Mouse (Mus musculus) heart, embryonic 15.5 days (tissue): Measurements from ENCODE around the gene Ints3. TPM values are rescaled to one million over a fixed set of nuclear protein-coding genes. Genes with fewer than 3 reads are reported as not detected.

Experiments used
- ATAC-seq: fragments of 200-750 bp; cut with Nextera tagmentation; replicated peaks from 2 replicates; pipeline ENCODE4 v1.8.0; 2017; ENCODE audit warnings: low read depth, moderate TSS enrichment; ENCODE audit not compliant: insufficient number of reproducible peaks, insufficient read depth, low FRiP score
- H3K27ac ChIP-seq: fragments of 300-500 bp; sonication (generic); 2 replicates; pipeline ENCODE4 v1.5.1; 2015; ENCODE audit warnings: mild to moderate bottlenecking, inconsistent platforms
- H3K27me3 ChIP-seq: fragments of 300-500 bp; sonication (generic); 2 replicates; pipeline ENCODE4 v1.6.1; 2015; ENCODE audit warnings: inconsistent platforms
- H3K36me3 ChIP-seq: fragments of 300-500 bp; sonication (generic); 2 replicates; pipeline ENCODE4 v1.6.1; 2015; ENCODE audit warnings: mild to moderate bottlenecking, inconsistent platforms
- H3K4me1 ChIP-seq: fragments of 300-500 bp; sonication (generic); replicated peaks from 2 replicates; pipeline ENCODE4 v1.6.1; 2015; ENCODE audit warnings: inconsistent platforms
- H3K4me2 ChIP-seq: fragments of 300-500 bp; sonication (generic); 2 replicates; pipeline ENCODE4 v1.6.1; 2015; ENCODE audit warnings: inconsistent platforms, mild to moderate bottlenecking, moderate library complexity
- H3K4me3 ChIP-seq: fragments of 300-500 bp; sonication (generic); 2 replicates; pipeline ENCODE4 v1.5.1; 2015; ENCODE audit warnings: mild to moderate bottlenecking, inconsistent platforms
- H3K9ac ChIP-seq: fragments of 300-500 bp; sonication (generic); 2 replicates; pipeline ENCODE4 v1.6.1; 2015; ENCODE audit warnings: mild to moderate bottlenecking, inconsistent platforms
- H3K9me3 ChIP-seq: fragments of 300-500 bp; sonication (generic); replicated peaks from 2 replicates; pipeline ENCODE4 v1.6.1; 2016; ENCODE audit warnings: inconsistent platforms
- WGBS: fragments of 180-500 bp; shearing (Covaris S2); methylation state at CpG from one replicate; pipeline ENCODE4 v1.1.7; 2015; ENCODE audit warnings: mixed read lengths; 5-methylcytosine and 5-hydroxymethylcytosine counted together
- polyA plus RNA-seq: library from polyadenylated mRNA; unstranded; fragments of >200 nt; fragmentation: Nextera tagmentation; extraction: Ambion mirVana; gene quantifications from 2 replicates; pipeline ENCODE4 v1.2.1, GENCODE M21; 2015

The Ints3 gene
- polyA plus RNA-seq, 1 experiment from 2014 or later = 16.7 TPM

DNA sequence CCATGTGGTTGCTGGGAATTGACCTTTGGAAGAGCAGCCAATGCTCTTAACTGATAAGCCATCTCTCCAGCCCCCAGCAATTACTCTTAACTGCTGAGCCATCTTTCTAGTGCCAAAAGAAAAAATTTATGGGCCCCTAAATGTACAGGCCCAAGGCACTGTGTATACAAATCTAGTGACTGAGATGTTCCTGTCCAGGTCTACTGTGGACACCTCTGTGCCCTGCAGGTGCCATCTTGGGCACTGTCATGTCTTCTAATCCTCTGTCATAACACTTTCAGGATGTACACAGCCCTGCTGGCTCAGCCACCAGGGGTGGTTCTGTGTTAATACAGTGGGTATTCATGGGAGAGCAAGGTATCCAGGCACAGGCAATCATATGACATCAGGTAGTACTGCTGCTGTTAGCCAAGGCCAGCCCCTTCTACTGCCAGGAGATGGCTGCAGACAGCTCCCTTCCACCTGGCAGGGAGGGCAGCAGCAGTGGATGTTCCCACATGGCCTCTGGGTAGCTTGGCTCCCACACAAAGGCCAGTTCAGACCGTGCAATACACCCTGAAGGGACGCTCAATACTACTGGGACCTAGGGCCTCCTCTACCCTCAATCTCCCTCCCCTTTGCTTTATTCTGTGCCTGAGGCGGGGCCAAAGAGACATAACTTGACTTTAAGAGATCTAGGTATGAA lies 57.7 kb downstream of the Ints3 start:
- Histone ChIP-seq H3K36me3 (no peaks in the 10 kb centered on the region), H3K4me3 (no peak overlapping the region), H3K9me3 (no peaks in the 10 kb centered on the region), H3K27me3 (no peaks in the 10 kb centered on the region), H3K4me2 (no peak overlapping the region), H3K4me1 (no peaks in the 10 kb centered on the region), H3K9ac (no peak overlapping the region), H3K27ac (no peak overlapping the region)
- no peak for ATAC-seq
- WGBS = 65% methylated on average over 3 of the region's 3 CpGs

DNA sequence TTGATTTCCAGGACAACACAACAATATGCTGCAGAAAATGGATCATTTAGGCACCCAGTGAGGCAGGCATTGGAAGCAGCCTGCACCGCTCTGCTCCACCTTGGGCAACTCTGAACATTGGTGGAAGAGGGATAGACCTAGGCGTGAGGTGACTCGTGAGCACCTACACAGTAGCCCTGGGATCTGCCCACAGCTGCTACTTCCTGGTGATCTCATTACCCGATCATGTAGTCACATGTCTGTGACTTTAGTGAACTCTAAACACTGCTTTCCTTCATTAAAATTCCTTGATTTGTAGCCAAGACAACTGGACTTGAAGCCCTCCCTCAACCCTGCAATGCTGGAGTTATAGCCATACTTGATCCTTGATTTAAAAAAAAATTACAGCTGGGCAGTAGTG lies 59.1 kb downstream of the Ints3 start:
- WGBS = 65% methylated on average over 4 of the region's 4 CpGs
- no peaks in the 10 kb centered on the region for H3K4me1 ChIP-seq

DNA sequence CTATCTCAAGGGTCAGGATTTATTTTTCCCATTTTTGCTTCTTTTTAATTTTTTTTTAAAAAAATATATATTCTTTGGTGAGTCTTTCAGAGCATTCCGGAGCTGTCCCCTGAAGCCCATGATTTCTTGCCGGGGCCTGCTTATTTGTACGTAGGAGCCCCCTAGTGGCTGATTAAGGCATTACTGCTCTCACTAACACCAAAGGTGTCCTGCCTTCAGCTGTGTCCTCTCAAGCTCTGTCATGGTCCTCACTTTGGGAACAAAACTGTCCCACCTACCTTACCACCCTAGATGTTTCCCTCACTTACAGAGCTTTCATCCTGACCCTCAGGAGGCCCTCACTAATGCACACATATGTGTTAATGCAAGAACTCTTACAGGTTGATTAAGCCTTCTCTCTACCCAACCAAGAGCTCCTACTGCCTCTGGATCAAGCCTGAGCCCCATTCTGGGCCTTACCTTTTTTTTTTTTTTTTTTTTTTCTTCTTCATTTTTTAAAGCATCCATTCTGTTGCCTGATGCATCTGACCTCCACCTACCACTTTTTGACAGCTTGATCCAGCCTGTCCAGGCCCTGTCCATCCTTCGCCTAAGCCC lies 59.9 kb downstream of the Ints3 start:
- Histone ChIP-seq H3K27me3 (no peaks in the 10 kb centered on the region), H3K9me3 (no peaks in the 10 kb centered on the region), H3K36me3 (no peaks in the 10 kb centered on the region), H3K4me2 (no peak overlapping the region), H3K9ac (no peak overlapping the region), H3K4me3 (no peak overlapping the region), H3K4me1 (no peaks in the 10 kb centered on the region), H3K27ac (no peak overlapping the region)
- WGBS = 24% methylated on average over 4 of the region's 4 CpGs
- no peak for ATAC-seq

More for the DNA sequence above, 59.1 kb downstream of the Ints3 start:
- ATAC-seq = no peak
- Histone ChIP-seq H3K27ac (no peak overlapping the region), H3K27me3 (no peaks in the 10 kb centered on the region), H3K9ac (no peak overlapping the region), H3K4me2 (no peak overlapping the region), H3K9me3 (no peaks in the 10 kb centered on the region), H3K36me3 (no peaks in the 10 kb centered on the region), H3K4me3 (no peak overlapping the region)

DNA sequence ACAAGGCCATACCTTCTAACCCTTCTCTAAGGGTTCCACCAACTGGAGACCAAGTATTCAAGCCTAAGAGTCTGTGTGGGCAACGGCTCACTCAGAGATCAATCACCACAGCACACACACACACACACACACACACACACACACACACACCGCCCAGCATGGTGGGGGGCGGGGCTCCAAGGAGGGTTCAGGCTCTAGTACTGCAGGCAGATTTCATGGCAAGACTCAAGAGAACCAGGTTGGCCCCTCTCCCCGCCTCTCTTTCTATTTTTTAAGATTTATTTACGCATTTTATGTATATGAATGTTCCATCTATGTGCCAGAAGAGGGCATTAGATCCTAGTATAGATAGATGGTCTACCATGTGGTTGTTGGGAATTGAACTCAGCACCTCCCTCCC lies 60.6 kb downstream of the Ints3 start:
- H3K4me1 ChIP-seq = no peaks in the 10 kb centered on the region
- no peaks in the 10 kb centered on the region for H3K9me3 ChIP-seq
- H3K27me3 ChIP-seq = no peaks in the 10 kb centered on the region
- H3K4me3 ChIP-seq = no peak overlapping the region
- no peak overlapping the region for H3K27ac ChIP-seq
- H3K4me2 ChIP-seq = no peak overlapping the region
- no peak overlapping the region for H3K9ac ChIP-seq
- WGBS = 48% methylated on average over 5 of the region's 5 CpGs
- ATAC-seq = no peak; the same call in 1 of the 2 replicates
- H3K36me3 ChIP-seq = no peaks in the 10 kb centered on the region

DNA sequence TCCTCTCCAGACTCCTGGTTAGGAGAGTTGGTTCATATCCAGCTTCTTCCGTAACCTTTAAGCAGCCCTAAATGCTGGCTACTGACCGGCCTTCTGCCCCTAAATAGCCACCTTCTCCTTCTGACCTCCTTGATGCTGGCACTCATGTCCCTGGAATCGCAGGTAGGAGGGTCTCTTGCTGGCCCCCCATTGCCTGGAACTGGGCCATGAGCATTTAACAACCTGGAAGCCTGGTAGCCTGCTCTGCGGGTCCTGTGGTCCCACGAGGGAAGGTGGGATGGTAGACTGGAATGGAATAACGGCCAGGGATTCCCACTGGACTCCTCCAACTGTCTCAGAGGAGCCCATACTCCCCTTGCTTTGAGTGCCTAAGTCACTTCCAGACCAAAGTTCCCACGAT lies 61.6 kb downstream of the Ints3 start:
- Histone ChIP-seq H3K4me3 (no peak overlapping the region), H3K4me1 (no peaks in the 10 kb centered on the region), H3K4me2 (no peak overlapping the region), H3K9me3 (no peaks in the 10 kb centered on the region), H3K27ac (no peak overlapping the region), H3K9ac (no peak overlapping the region), H3K27me3 (no peaks in the 10 kb centered on the region), H3K36me3 (no peaks in the 10 kb centered on the region)
- ATAC-seq = no peak
- 72% methylated on average over 7 of the region's 7 CpGs for WGBS

DNA sequence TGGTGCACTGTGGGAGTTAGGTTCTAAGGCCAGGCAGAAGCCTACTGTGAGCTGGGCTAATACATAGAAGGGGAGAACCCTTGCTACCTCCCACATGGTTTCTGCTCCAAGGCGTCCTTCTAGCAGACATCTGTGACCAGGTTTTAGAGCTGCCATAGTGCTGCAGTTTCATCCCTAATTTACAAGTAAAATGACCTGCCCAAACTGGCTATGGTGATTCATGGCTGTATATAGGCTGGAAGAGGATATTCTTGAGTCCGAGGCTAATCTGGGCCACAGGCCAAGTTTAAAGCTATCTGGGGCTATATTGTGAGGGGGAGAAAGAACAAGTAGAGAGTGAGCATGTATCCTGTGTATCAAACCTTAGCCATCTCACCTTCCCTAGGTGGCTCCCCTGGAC lies 64.4 kb downstream of the Ints3 start:
- Histone ChIP-seq H3K27me3 (no peaks in the 10 kb centered on the region), H3K9ac (no peak overlapping the region), H3K36me3 (no peaks in the 10 kb centered on the region), H3K4me1 (no peaks in the 10 kb centered on the region), H3K4me2 (no peak overlapping the region), H3K4me3 (no peak overlapping the region), H3K9me3 (no peaks in the 10 kb centered on the region), H3K27ac (no peak overlapping the region)
- 26% methylated on average over 2 of the region's 2 CpGs for WGBS
- no peak for ATAC-seq

DNA sequence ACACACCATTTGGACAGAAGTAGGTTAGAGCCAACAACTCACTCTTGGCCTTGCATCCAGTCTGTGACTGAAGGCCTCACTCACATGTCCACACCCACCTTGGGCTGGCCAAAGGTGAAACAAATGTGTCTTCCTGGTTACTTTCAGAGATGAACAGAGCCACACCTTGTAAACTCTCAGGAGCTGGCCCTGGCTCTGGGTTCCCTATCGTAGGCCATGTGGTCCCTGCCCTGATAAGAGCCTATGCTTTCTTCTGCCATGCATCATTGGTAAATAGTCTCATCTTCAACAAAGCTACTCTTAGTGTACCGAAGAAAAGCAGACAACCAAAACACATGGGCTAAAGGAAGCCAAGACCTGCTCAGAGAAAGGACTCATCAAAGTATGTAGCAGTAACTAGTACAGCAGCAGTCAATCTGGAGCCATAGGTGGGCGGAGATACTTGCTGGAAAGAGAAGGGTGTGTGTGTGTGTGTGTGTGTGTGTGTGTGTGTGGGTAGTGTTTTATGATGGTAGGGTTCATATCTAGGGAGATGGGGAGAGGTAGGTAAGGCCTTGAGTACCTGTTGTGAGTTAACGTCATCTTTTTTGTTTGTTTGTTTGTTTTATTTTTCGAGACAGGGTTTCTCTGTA lies 66.3 kb downstream of the Ints3 start:
- no peak for ATAC-seq
- WGBS = 79% methylated on average over 5 of the region's 5 CpGs
- Histone ChIP-seq H3K4me3 (no peak overlapping the region), H3K27me3 (no peaks in the 10 kb centered on the region), H3K9ac (no peak overlapping the region), H3K4me1 (no peaks in the 10 kb centered on the region), H3K36me3 (peaks cover 1% of the 10 kb centered on the region; the same call in 1 of the 2 replicates), H3K27ac (no peak overlapping the region), H3K9me3 (no peaks in the 10 kb centered on the region), H3K4me2 (no peak overlapping the region)

DNA sequence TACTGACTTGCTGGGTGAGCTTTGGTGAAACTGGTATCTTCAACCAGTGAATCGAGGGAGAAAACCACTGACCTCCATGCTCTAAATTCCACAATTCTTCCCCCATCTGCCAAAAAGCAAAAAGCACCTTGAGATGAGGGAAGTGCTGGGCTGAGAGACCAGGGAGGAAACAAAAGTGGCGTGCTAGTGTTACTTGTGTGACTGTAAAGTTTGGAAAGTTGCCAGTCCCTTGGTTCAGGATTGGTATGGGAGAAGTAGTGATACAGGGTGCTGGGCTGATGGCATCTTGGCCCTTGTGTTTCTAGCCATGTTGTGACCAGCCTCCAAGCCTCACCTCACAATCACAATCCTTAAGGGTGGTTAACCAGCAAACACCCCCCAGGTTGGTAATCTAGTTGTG lies 71.1 kb downstream of the Ints3 start:
- no peaks in the 10 kb centered on the region for H3K27me3 ChIP-seq
- no peak overlapping the region for H3K27ac ChIP-seq
- peaks cover 25% of the 10 kb centered on the region for H3K36me3 ChIP-seq
- H3K9me3 ChIP-seq = no peaks in the 10 kb centered on the region
- 59% methylated on average over 2 of the region's 2 CpGs for WGBS
- ATAC-seq = no peak
- no peak overlapping the region for H3K4me2 ChIP-seq
- no peak overlapping the region for H3K4me3 ChIP-seq
- no peak overlapping the region for H3K9ac ChIP-seq
- H3K4me1 ChIP-seq = no peaks in the 10 kb centered on the region

DNA sequence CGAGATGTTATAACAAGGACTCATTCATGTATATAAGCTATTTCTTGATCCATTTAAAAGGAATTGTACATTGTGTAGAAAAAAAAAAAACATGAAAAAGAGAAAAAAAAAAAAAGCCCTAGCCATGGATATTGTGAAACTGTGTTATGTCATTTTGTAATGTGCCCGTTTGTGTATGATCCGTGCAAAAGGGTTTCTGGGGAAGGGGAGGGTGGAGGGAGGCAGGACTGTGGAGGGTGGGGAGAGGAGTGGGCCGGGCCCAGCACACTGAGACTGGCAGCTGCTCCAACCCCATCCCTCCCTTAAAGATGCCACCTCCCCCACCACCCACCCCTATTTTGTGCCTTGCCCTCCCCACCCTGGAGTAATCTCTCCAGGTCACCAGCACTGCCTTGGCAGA lies 71.9 kb downstream of the Ints3 start:
- no peak for ATAC-seq
- H3K36me3 ChIP-seq = peaks cover 34% of the 10 kb centered on the region
- H3K9me3 ChIP-seq = no peaks in the 10 kb centered on the region
- no peak overlapping the region for H3K9ac ChIP-seq
- H3K27me3 ChIP-seq = no peaks in the 10 kb centered on the region
- H3K4me1 ChIP-seq = no peaks in the 10 kb centered on the region
- no peak overlapping the region for H3K27ac ChIP-seq
- H3K4me2 ChIP-seq = no peak overlapping the region
- no peak overlapping the region for H3K4me3 ChIP-seq
- WGBS = 81% methylated on average over 4 of the region's 4 CpGs

DNA sequence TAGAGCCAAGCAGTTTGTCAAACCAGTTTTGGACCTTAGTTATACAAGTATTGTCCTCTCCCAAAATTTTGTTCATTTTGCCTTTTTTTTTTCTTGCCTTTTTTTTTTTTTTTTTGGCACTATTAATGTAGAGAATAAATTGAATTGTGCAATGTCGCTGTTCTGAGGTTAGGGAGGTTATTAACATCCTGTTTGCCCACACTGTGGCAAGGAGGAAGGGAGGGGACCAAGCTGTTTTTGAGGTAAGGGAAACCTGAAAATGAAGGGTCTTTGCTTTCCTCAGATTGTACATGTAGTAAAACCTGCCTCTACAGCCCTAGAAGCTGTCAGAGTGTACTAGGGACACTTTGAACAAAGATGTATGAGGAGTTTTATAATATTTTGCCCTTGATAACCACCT lies 74.2 kb downstream of the Ints3 start:
- no peak for ATAC-seq
- Histone ChIP-seq H3K9ac (no peak overlapping the region), H3K4me1 (no peaks in the 10 kb centered on the region), H3K4me3 (no peak overlapping the region), H3K9me3 (no peaks in the 10 kb centered on the region), H3K27me3 (no peaks in the 10 kb centered on the region), H3K4me2 (no peak overlapping the region), H3K27ac (no peak overlapping the region), H3K36me3 (peaks cover 56% of the 10 kb centered on the region)
- WGBS = 87% methylated on average over 1 of the region's 1 CpGs

DNA sequence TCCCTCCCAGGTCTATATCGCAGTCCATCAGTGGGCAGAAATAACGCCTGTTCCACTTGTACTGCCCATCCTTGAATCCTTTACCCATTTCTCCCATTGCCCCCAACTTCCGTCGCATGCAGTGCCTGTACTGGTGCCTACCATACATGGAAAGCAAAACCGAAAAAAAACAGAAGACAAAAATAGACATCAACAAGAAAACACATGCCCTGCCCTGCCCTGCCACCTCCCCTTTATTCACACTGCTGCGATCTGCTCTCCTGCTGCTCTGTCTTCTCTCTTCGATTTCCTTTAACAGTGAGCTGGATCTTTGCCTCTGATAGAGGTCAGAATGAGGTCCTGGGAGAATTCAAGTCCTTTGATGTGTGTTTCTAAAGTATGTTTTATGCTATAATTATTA lies 75.5 kb downstream of the Ints3 start:
- no peak overlapping the region for H3K9ac ChIP-seq
- no peaks in the 10 kb centered on the region for H3K27me3 ChIP-seq
- H3K4me2 ChIP-seq = no peak overlapping the region
- H3K36me3 ChIP-seq = peaks cover 68% of the 10 kb centered on the region
- no peak overlapping the region for H3K27ac ChIP-seq
- WGBS = 76% methylated on average over 7 of the region's 7 CpGs
- no peak overlapping the region for H3K4me3 ChIP-seq
- no peak for ATAC-seq
- H3K4me1 ChIP-seq = no peaks in the 10 kb centered on the region
- H3K9me3 ChIP-seq = no peaks in the 10 kb centered on the region

DNA sequence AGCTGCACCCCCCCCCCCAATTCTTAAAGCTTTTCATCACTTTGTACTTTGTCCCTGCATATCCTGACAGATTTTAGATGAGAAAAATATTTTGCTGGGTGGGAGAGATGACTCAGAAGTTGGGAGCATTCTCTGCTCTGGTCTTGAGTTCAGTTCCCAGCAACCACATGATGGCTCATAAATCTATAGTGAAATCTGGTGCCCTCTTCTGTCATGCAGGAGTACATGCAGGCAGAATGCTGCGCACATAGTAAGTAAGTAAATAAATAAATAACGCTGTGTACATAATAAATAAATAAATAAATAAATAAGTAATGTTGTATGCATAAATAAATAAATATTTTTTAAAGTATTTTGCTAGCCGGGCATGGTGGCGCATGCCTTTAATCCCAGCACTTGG lies 85.6 kb downstream of the Ints3 start:
- H3K27me3 ChIP-seq = no peaks in the 10 kb centered on the region
- H3K27ac ChIP-seq = no peak overlapping the region
- H3K9ac ChIP-seq = no peak overlapping the region
- H3K4me2 ChIP-seq = no peak overlapping the region
- H3K36me3 ChIP-seq = peaks cover 46% of the 10 kb centered on the region
- no peaks in the 10 kb centered on the region for H3K9me3 ChIP-seq
- H3K4me3 ChIP-seq = no peak overlapping the region
- 99% methylated on average over 4 of the region's 4 CpGs for WGBS
- no peaks in the 10 kb centered on the region for H3K4me1 ChIP-seq
- no peak for ATAC-seq
